Mouse (Mus musculus) neural tube, embryonic 14.5 days (tissue): Measurements from ENCODE around the gene 2310033P09Rik. TPM values are rescaled to one million over a fixed set of nuclear protein-coding genes. Genes with fewer than 3 reads are reported as not detected.

Experiments
- ATAC-seq: fragments of 200-750 bp; cut with Nextera tagmentation; 2 replicates; pipeline ENCODE4 v1.8.0; 2017; ENCODE audit warnings: low read depth, mild to moderate bottlenecking, moderate TSS enrichment, moderate library complexity
- H3K27ac ChIP-seq: fragments of 300-500 bp; sonication (generic); 2 replicates; pipeline ENCODE4 v1.5.1; 2014; ENCODE audit warnings: low read depth, mild to moderate bottlenecking, control low read depth, low read length, moderate library complexity, mixed read lengths
- H3K27me3 ChIP-seq: fragments of 300-500 bp; sonication (generic); 2 replicates; pipeline ENCODE4 v1.6.1; 2014; ENCODE audit warnings: low read length; ENCODE audit not compliant: control insufficient read depth, insufficient read depth
- H3K36me3 ChIP-seq: fragments of 300-500 bp; sonication (generic); 2 replicates; pipeline ENCODE4 v1.6.1; 2014; ENCODE audit warnings: low read length, mixed read lengths; ENCODE audit not compliant: control insufficient read depth, insufficient read depth
- H3K4me1 ChIP-seq: fragments of 300-500 bp; sonication (generic); 2 replicates; pipeline ENCODE4 v1.6.1; 2014; ENCODE audit warnings: low read length; ENCODE audit not compliant: control insufficient read depth, insufficient read depth
- H3K4me2 ChIP-seq: fragments of 300-500 bp; sonication (generic); 2 replicates; pipeline ENCODE4 v1.6.1; 2014; ENCODE audit warnings: mild to moderate bottlenecking, low read depth, low read length, control low read depth
- H3K4me3 ChIP-seq: fragments of 300-500 bp; sonication (generic); 2 replicates; pipeline ENCODE4 v1.5.1; 2014; ENCODE audit warnings: low read depth, low read length, control low read depth, mixed read lengths
- H3K9ac ChIP-seq: fragments of 300-500 bp; sonication (generic); replicated peaks from 2 replicates; pipeline ENCODE4 v1.6.1; 2014; ENCODE audit warnings: low read depth, mild to moderate bottlenecking, control low read depth, low read length, mixed read lengths
- H3K9me3 ChIP-seq: fragments of 300-500 bp; sonication (generic); 2 replicates; pipeline ENCODE4 v1.6.1; 2016; ENCODE audit warnings: low read length; ENCODE audit not compliant: control insufficient read depth
- WGBS: fragments of 180-500 bp; shearing (Covaris S2); extraction: QIAGEN DNeasy Blood & Tissue Kit; methylation state at CpG from one replicate; pipeline ENCODE4 v1.1.7; 2014; 5-methylcytosine and 5-hydroxymethylcytosine counted together
- polyA plus RNA-seq: library from polyadenylated mRNA; unstranded; fragments of >200 nt; fragmentation: Nextera tagmentation; extraction: Ambion mirVana; gene quantifications from 2 replicates; pipeline ENCODE4 v1.2.1, GENCODE M21; 2014

2310033P09Rik gene
- polyA plus RNA-seq, 1 experiment from 2014 or later = 25.4 TPM

DNA sequence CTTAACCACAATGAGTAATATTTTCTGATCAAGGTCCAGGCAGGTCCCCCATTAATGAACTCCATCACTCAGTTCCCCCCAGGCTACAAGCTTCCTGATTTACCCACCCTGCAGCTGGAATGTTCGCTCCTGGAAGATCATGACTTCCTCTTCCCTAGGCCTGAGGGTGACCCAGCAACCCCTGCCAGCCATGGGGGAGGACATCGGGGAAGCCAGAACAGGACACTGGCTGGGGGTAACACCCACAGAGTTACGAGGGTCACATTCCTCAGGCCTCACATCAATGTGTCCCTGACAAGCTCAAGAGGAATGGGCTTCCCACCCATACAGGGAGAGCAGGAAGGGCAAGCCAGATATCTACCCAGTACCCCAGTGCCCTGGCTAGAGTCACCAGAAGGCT, 38.3 kb upstream of the 2310033P09Rik start:
- WGBS = 70% methylated on average over 3 of the region's 3 CpGs
- Histone ChIP-seq H3K36me3 (no peaks in the 10 kb centered on the region), H3K27me3 (peaks cover 2% of the 10 kb centered on the region), H3K4me1 (no peaks in the 10 kb centered on the region), H3K4me3 (no peak overlapping the region), H3K9ac (no peak overlapping the region), H3K4me2 (no peak overlapping the region), H3K27ac (no peak overlapping the region), H3K9me3 (no peaks in the 10 kb centered on the region)
- ATAC-seq = no peak

DNA sequence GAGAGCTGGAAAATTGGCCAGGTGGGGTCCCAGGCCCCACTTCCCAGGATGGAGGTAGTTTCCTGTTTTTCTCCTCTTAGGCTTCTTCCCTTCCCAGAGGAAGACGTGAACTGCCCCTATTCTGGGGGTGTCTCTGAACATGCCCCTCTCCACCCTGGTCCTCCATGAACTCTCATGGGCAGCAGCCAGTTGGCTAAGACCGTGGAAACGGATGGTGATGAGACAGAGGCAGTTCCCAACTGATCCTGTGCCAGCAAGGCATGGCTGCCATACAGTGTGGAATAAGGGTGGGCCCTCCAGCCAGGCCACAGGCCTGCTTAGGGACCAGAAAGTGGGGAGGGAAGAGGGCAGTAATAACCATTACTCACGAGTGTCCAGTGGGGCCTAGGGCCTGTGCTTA, 37.6 kb upstream of the 2310033P09Rik start:
- H3K4me3 ChIP-seq = no peak overlapping the region
- no peaks in the 10 kb centered on the region for H3K4me1 ChIP-seq
- H3K27ac ChIP-seq = no peak overlapping the region
- H3K27me3 ChIP-seq = peaks cover 7% of the 10 kb centered on the region
- no peaks in the 10 kb centered on the region for H3K9me3 ChIP-seq
- H3K9ac ChIP-seq = no peak overlapping the region
- H3K4me2 ChIP-seq = no peak overlapping the region
- no peaks in the 10 kb centered on the region for H3K36me3 ChIP-seq
- ATAC-seq = no peak
- 65% methylated on average over 4 of the region's 4 CpGs for WGBS

DNA sequence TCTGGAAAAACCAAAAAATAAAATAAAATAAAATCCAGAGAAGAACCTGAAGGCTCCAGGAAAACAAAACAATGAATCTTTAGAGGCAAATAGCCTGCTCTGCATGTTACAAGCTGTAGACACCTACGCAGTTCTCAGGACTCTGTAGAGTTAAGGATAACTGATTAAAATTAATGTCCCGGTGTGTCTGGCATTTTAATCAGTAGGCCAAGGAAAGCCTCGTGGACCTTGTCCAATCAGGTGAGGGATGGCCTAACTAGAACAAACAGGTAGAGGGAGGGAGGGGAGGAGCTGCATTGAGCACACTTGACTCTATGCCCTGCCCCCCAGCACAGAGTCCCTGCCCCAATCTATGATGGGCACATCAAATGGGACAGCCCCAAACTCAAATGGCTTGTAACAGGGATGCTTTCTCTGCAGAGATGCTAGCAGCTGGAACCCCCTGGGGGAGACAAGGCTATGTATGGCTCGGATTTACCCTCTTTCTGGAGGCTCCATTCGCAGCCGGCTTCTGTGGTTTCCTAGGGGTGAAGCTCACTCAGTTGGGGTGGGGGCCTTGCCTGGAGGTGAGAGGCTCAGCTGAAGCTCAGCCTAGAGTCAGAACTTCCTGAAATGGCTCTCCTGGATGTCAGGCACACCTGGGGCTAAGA, 33.8 kb upstream of the 2310033P09Rik start:
- H3K27me3 ChIP-seq = peaks cover 40% of the 10 kb centered on the region
- no peak overlapping the region for H3K27ac ChIP-seq
- no peak for ATAC-seq
- no peak overlapping the region for H3K4me3 ChIP-seq
- H3K9me3 ChIP-seq = no peaks in the 10 kb centered on the region
- no peak overlapping the region for H3K9ac ChIP-seq
- H3K4me1 ChIP-seq = no peaks in the 10 kb centered on the region
- H3K4me2 ChIP-seq = no peak overlapping the region
- WGBS = 61% methylated on average over 6 of the region's 6 CpGs
- no peaks in the 10 kb centered on the region for H3K36me3 ChIP-seq

DNA sequence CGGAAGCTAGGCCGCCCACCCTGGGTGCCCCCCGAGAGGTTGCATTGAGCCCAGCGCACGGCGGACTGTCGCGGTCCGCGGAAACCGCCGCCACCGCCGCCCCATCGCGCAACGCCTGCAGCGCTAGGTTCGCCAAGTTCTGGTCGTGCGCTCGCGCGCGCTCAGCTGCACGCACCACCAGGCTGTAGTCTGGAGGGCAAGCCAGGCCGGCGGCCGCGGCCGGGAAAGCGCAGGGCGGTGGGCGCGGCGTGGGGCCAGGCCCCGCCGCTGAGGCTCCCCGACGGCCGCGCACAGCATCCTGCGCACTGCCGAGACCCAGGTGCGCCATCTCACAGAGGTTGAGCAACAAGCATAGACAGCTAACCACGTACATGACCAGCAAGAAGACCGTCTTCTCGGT, 31.6 kb upstream of the 2310033P09Rik start:
- no peak overlapping the region for H3K4me2 ChIP-seq
- ATAC-seq = no peak

DNA sequence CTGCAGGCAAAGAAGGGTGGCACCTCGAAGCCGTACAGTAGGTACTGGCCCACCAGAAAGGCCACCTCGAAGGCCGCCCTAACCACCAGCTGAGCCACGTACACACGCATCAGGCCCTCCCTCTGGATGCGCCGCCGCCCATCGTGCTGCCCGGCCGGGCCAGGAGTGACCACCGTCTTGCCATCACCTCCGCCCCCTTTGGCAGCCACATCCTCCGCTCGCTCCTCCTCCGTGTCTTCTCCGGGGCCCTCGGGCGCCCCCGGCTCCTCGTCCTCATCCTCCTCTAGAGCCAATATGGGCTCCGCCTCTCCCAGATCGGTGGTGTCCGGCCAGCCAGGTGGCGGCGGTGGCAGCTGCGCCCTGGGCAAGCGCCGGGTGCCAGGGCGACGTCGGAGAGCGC, 31.2 kb upstream of the 2310033P09Rik start:
- WGBS = 6% methylated on average over 34 of the region's 34 CpGs
- Histone ChIP-seq H3K27me3 (peaks cover 40% of the 10 kb centered on the region), H3K9ac (no peak overlapping the region), H3K4me2 (no peak overlapping the region), H3K27ac (no peak overlapping the region), H3K9me3 (no peaks in the 10 kb centered on the region), H3K4me1 (no peaks in the 10 kb centered on the region), H3K36me3 (no peaks in the 10 kb centered on the region), H3K4me3 (no peak overlapping the region)
- ATAC-seq = no peak

More for the DNA sequence above, 31.6 kb upstream of the 2310033P09Rik start:
- Histone ChIP-seq H3K4me3 (no peak overlapping the region), H3K9me3 (no peaks in the 10 kb centered on the region), H3K36me3 (no peaks in the 10 kb centered on the region), H3K9ac (no peak overlapping the region), H3K4me1 (no peaks in the 10 kb centered on the region), H3K27ac (no peak overlapping the region), H3K27me3 (peaks cover 40% of the 10 kb centered on the region)
- 2% methylated on average over 48 of the region's 48 CpGs for WGBS

DNA sequence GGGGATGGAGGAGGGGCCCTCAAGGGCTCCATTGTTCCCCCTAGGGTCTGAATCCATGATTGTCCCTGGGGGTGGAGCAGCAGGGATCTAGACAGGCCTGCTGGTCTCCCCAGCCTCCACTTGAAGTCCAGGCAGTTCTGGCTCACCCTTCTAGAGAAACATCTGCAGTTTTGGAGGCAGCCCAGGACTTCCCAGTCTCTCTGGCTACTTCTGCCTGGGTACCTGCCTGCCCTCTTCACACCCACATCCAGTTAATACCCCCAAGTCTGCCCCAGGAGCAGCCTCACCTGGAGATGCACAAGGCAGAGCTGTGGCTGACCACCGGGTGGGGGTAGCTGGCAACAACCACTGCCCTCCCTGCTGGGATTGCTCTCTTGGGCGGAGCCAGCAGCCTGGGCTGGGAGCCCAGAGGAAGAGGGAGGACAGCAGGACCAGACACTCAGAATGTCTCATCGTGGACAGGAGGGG, 25.2 kb upstream of the 2310033P09Rik start, which contains the start of gene Gjc2:
TSS of gene Gjc2 (minus strand) at position 350 of the 468 bp plus-strand sequence.
- no peak within 1 kb of the TSS for H3K9ac ChIP-seq
- no peak within 1 kb of the TSS for H3K27ac ChIP-seq
- H3K36me3 ChIP-seq = peaks cover 23% of the 10 kb centered on the region
- ATAC-seq = no peak
- H3K27me3 ChIP-seq = peaks cover 10% of the 10 kb centered on the region
- H3K4me1 ChIP-seq = no peaks in the 10 kb centered on the region
- H3K9me3 ChIP-seq = no peaks in the 10 kb centered on the region
- no peak within 1 kb of the TSS for H3K4me3 ChIP-seq
- no peak within 1 kb of the TSS for H3K4me2 ChIP-seq
- WGBS = 48% methylated on average over 3 of the region's 3 CpGs

DNA sequence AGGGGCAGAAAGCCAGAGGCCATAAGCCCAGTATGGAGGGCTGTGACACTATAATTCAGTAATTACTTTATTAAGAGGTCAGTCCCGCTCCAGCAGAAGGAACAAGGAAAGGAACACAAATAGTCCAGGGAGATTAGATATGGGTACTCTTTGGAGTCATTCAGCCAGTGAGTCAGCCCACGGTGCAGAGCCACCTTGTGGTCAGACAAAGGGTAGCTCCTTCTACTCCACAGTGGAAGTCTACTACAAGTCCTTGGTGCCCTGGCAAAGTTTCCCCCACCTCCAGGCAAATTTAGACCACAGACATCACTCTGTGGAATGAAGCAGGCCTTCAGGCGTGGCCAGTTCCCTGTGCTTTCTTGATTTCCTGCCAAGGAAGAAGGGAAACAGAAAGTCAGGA, 24.3 kb upstream of the 2310033P09Rik start:
- H3K27ac ChIP-seq = no peak overlapping the region
- no peak overlapping the region for H3K9ac ChIP-seq
- H3K36me3 ChIP-seq = peaks cover 23% of the 10 kb centered on the region
- no peak for ATAC-seq
- 49% methylated on average over 3 of the region's 3 CpGs for WGBS
- H3K9me3 ChIP-seq = no peaks in the 10 kb centered on the region
- peaks cover under 1% of the 10 kb centered on the region; the same call in 1 of the 2 replicates for H3K27me3 ChIP-seq
- H3K4me1 ChIP-seq = no peaks in the 10 kb centered on the region; the same call in 1 of the 2 replicates
- no peak overlapping the region for H3K4me2 ChIP-seq
- H3K4me3 ChIP-seq = no peak overlapping the region

DNA sequence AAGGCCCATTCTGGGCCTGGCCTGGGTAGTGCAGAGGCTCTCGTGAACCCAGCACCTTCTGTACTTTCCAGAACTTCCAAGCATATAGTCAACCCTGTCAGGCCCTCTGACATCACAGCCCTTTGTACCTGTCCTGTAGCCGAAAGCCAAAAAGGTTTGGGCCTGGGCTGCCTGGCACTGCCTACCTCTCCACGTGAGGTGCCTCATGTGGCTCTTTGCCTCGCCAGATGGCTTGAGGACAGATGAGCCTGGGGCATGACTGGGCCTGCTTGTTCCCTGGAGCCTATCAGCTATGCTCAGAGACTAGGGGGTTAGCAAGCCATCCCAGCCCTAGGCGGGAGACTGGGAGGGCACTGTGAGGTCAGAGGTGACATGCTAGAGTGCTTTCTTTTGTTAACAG, 22.6 kb upstream of the 2310033P09Rik start:
- peaks cover 7% of the 10 kb centered on the region for H3K4me1 ChIP-seq
- H3K27ac ChIP-seq = no peak overlapping the region
- no peak overlapping the region for H3K4me2 ChIP-seq
- H3K9ac ChIP-seq = no peak overlapping the region
- H3K4me3 ChIP-seq = no peak overlapping the region
- H3K9me3 ChIP-seq = no peaks in the 10 kb centered on the region
- H3K27me3 ChIP-seq = no peaks in the 10 kb centered on the region
- WGBS = 88% methylated on average over 5 of the region's 5 CpGs
- ATAC-seq = no peak
- peaks cover 23% of the 10 kb centered on the region for H3K36me3 ChIP-seq

DNA sequence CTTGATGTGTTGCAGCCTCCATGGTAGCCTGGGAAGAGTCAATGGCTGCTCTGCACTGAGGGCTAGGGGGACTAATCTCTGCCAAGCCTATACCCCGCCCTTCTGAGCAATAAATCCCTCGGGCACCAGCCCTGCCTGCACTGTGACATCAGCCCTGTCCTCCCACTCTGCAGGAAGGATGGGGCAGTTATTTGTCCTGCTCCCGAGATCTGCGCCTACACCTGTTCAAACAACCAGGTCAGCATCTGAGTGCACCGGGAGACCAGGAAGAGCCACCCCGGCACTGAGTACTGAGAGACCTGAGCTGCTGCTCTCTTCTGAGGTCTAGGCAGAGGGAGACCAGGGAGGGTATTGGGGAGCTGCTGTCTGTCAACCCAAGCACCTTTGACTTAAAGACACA, 20.4 kb upstream of the 2310033P09Rik start:
- no peak for ATAC-seq

More for the DNA sequence above, 20.4 kb upstream of the 2310033P09Rik start:
- 70% methylated on average over 6 of the region's 6 CpGs for WGBS
- Histone ChIP-seq H3K4me3 (no peak overlapping the region), H3K9ac (no peak overlapping the region), H3K9me3 (no peaks in the 10 kb centered on the region), H3K4me1 (peaks cover 7% of the 10 kb centered on the region), H3K27me3 (no peaks in the 10 kb centered on the region), H3K36me3 (peaks cover 17% of the 10 kb centered on the region; the same call in 1 of the 2 replicates), H3K4me2 (no peak overlapping the region), H3K27ac (no peak overlapping the region)
